Mouse (Mus musculus) adrenal gland, postnatal 25 days (tissue): Measurements from ENCODE around the gene Hap1. TPM values are rescaled to one million over a fixed set of nuclear protein-coding genes. Genes with fewer than 3 reads are reported as not detected.
"Not testable (repeated sequence)": the region's sequence is repeated elsewhere in the genome, so short reads cannot be mapped to it uniquely, and the experiment has no call there.

Experiments used
- DNase-seq: peaks from one replicate; pipeline ENCODE4 v3.0.0; 2021; ENCODE audit warnings: mixed read lengths
- total RNA-seq: library from RNA; stranded (reverse); gene quantifications from 2 replicates; pipeline ENCODE4 v1.2.3, GENCODE M21; 2021

Hap1 gene
- total RNA-seq, 1 experiment from 2014 or later, result 68.7 TPM

DNA sequence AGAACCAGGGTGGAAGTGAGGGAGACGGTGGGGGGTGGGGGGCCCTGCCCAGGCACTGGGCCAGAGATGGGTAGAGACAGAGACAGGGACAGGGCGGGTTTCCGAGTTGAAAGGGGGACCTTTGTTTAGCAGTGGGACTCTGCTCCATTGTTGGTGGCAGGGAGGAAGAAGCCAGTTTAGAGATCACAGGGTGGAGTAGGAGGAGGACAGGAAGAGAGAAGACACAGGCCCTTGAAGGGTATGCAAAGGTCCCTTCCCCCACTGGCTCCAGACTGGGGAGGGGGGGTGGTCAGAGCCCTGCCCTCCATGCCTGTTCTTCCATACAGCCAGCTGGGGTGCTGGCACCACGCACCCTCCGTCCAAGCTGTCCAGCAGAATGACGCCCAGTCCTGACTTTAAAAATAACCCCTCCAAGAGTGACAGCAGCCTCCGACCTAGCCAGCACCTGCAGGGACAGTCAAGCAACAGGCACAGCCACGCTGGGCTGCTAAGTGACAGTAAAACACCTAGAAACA lies 34.1 kb upstream of the Hap1 start:
- DNase-seq, result no peak

DNA sequence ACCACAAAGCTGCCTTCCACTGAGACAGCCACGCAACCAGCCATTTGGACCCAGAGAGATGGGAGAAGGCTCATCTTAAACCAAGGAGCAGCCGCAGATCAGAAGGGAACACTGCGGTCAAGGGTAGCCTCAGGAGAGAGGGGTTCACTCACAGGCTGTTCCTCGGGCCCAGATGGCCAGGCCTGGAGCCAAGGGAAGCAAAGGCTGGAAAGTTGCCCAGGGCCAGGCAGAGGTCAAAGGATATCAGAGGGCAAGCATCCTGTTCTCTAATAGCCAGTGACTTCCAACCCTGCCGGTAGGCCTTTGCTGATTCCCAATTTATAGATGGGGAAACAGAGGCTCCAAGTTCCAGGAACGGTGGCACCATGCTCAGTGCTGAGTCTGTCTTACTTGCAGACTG lies 32.7 kb upstream of the Hap1 start:
- DNase-seq, result peak; percentile 66

DNA sequence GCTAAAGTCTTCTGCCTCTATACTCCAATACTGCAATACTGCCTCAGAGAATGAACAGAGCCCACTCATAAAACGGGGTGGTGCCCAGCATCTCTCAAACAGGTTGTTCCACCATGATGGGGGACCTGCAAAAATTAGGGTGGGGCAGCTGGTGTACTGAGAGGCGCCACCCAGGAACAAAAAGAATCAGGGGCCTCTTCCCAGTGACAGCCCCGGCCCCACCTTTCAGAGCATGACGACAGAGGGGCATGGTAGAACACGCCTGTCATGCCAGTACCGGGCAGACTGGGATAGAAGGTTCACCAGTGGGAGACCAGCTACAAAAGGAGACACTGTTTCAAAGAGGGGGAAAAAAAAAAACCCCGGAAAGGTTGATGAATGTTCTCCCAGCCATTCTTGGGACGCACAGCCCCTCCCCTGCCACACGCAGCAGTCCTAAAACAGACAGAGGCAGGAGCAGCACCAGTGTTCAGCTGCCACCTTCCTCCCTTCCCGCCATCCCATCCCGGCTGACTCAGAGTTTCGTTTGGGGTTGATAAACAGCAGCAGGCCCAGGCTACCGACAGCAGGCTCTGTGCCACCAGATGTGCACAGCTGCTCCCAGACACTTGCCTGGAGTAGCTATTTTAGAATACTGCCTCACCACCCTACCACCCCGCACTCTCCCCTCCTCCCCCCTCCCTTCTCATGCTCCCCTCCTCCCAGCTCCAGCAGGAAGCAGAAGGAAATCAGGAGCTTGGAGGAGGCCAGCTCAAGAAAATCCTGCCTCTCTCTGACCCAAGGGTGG lies 31.9 kb upstream of the Hap1 start:
- no peak for DNase-seq

DNA sequence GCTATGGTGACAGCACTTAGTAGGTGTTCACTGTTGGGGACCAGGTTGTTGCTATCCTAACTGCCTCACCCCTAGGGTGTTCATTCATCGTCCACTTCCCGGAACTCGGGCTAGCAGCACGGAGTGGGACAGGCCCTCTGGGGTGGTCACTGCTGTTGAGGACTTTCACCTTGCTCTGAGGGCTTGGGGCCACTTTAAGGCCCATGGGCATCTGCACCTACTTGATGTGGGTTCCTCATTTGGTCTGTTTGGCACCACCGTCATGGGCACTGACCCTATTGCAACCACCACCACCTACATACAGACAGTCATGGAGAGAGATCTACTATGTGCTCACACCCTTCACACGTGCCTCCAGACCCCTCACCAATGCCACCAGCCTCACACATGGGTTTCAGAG lies 31.2 kb upstream of the Hap1 start:
- DNase-seq, result no peak

DNA sequence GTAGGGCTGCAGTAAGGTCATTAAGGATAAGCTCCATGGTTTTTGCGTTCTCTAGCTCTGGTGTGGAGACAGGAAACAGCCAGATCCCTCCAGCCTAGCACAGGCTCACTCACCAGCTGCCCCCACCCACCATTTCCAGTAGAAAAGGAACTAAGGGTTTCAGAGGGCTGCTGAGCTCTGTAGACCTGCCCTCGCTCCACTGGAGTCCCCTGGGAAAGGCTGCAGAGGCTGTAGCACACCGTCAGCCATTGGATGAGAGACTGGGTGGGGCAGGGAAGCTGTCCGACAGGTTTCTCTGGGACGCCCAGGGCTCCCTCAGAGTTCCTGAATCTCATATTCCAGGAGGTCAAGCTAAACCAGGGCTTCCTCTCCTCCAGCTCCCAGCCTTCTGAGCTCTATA lies 30.7 kb upstream of the Hap1 start:
- no peak for DNase-seq

DNA sequence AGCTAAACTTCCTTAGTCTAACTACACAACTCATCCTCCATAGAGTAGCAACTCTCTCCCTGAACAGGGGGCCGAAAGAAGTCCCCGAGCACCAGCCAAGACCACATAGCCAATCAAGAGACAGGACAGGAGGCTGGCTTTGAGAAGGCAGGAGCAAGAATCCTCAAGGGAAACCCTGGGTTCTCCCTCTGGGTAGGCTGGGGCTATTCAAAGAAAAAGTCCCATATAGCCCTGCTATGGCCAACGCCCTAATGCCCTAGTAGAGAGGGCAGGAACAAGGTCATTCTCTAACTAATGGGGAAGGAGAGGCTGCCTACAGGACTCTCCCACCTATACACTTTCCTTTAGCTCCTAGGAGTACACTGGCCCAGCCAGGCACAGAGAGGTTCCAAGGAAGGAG lies 29.1 kb upstream of the Hap1 start:
- no peak for DNase-seq

DNA sequence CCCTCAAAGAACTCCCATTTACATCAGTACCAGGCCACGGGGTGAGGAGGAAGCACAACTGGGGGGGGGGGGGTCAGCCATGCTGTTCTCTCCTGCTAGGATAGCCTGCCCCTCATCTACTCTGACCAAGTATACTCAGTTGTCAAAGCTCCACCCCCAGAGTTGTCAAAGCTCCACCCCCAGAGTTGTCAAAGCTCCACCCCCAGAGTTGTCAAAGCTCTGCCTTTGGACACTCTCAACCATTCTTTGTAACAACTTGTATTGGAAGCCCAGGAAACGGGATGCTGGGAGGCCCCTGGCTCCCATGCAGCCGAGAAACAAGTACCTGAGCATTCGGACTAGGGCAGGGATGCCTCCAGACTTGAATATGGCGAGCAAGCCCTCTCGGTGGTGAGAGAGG lies 26.8 kb upstream of the Hap1 start:
- DNase-seq, result no peak

DNA sequence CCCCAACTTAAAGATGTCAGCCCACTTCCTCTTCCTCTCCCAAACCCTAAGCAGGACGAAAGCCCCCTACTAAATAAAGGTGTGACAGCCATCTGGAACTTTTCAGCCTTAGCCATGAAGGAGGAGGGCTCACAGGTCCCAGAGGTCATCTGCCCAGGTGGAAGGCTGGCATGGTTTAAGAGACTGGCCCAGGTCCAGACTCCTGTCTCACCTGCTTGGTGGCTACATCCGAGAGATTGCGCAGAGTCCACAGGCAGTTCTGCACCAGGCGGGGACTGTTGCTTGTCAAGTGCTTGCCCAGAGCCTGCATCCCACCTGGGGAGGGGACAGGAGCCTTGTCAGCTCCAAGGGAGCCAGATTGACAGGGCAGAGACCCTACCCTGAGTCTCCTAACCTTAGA lies 23.4 kb upstream of the Hap1 start:
- no peak for DNase-seq

DNA sequence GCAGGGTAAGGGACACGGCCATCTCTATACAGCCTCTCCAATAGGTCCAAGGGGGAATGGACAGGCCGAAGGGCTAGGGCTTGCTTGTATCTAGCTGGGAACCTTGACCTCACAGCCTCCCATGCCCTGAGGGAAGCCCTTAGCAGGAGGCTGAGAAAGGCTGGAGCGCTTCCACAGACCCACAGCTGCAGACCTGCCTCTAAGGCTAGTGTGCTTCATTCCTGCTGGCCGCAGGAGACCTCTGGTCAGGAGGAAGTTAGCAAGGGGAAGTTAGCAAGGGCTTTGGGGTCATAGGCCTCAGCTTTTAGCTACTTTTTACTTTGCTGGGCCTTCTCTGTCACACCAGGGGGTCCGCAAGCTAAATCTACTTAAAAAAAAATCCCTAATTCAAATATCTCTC lies 22.5 kb upstream of the Hap1 start:
- DNase-seq, result no peak

DNA sequence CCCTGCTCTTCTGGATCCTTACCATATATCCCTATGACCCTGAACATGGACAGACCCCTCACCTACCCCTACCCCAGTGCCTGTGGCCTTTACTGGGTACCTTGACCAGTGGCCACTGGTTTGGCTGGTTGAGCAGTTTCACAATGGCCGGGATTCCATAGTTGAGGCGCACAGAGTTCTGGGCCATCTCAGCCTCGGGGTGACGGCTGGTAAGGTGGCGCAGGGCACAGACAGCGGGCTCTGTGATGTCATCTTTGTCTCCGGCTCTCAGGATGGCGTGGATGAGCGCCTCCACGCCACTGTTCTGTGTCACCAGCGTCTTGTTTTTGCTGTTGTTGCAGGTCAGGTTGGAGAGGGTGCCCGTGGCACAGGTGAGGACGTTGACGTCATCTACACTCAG lies 22.1 kb upstream of the Hap1 start:
- DNase-seq, result no peak

DNA sequence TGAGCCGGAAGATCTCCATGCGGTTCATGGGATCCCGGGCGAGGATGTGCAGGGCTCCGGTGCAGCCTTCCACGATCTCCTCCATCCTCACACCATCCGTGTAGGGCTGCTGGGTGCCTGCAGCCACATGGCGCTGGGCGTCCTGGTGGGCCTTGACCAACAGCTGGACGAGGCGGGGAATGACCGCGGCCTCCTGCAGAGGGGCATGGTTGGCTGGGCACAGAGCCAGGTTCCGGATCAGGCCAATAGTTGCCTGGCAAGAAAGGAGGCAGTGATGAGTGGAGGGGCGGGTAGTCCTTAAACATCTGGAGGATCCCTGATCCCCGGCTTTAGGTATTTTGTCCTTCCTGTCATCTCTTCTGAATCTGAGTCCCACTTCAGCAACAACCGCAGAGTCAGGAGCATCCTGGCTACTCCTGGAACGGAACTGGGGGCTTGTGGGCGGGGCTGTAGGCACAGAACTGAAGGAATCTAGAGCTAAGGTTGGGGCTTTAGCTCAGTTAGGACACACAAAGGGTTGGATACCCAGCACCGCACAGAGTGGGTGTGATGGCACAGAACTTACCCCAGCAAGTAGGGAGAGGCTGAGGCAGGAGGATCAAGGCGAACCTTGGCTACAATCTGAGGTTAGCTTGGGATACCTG lies 20.9 kb upstream of the Hap1 start:
- DNase-seq, result no peak

DNA sequence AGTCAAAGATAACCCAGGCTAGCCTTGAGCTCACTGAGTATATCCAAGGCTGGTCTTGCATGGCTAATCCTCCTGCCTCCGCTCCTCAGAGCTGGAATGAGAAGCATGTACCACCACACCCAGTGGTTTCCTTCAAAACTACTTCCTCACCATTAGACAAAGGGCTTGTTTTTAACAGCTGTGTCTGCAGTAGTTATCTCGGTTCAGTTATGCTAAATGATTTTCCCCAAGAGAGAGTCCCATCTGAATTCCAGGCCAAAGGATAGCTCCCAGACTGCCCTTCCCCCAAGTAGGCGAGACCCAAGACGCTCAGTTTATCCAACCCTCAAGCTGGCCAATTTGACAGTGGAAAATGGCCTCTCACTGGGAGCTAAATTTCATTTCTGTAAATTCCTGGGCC lies 20.1 kb upstream of the Hap1 start:
- DNase-seq, result no peak

DNA sequence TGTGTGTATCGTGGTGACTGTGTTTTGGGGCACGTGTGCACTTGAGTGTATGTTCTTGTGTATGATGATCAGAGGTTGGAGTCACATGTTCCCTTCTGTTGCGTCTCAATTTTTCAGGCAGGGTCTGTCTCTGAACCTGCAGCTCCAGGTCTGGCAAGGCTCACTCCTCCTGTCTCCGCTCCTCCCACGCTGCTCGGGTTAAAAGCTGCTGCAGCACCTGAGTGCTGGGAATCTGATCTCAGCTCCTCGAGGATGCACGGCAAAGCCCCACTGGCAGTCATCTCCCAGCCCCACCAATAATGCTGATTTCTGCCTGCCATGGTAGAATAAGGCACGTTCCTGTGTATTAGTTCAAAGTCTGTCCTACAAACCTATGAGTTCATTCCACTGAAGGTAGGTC lies 19.2 kb upstream of the Hap1 start:
- DNase-seq, result no peak

DNA sequence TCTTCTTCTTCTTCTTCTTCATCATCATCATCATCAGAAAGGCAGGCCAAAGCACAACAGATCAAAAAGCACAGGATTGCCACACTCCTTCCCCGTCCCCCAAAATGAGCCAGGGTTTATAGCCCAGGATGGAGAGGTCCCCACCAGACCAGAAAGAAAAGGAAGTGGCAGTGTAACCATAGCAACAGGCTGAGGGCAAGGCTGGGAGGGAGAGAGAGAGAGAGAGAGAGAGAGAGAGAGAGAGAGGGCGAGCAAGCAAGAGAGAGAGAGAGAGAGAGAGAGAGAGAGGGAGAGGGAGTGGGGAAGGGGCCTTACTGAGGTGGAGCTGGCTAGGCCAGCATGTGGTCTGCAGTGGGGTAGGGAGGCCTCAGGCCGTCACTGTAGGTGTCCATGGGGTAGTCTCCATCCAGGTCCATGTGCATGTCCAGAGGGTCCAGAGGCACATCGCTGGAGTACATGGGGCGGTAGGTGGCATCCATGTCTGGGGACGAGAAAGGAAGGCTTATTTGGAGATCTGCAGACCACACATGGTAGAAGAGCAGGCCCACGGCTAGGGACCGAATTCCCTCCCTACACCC lies 16.1 kb upstream of the Hap1 start:
- DNase-seq, result no peak

DNA sequence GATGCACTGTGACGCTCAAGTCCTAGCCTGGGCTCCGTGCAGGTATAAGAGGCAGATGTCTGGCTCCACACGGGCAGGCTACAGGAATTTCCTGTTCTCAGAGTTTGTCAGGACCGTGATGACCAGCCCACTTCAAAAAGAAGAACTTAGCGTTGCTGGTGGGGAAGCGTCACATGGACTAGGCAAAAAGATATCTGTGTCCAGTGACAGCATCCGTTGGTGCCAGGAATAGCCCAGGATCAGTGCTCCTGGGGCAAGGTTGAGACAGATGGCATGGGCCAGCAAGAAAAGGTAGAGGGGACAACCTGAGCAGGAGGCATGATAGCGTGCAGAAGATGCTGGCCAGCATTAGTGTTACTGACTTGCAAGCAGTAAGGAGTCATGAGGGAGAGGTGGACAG lies 13.9 kb upstream of the Hap1 start:
- no peak for DNase-seq

DNA sequence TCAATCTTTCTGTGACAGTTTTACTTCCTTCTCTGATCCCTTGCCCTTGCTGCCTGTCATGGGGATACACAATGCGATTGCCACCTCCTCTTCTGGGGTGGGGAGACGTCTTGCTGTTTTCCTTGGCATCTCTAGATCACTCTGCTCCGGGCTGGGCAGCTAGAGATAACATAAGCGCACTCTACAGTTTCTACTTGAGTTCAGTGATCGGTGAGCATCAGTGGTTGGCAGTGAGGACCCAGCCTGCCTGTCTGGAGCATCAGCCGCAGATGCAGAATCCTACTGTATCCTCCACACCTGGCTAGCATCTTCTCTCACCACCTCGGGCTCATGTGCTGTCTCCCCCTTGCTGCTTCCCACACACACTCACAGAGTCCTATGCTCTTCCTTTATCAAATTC lies 13.2 kb upstream of the Hap1 start:
- DNase-seq, result no peak

DNA sequence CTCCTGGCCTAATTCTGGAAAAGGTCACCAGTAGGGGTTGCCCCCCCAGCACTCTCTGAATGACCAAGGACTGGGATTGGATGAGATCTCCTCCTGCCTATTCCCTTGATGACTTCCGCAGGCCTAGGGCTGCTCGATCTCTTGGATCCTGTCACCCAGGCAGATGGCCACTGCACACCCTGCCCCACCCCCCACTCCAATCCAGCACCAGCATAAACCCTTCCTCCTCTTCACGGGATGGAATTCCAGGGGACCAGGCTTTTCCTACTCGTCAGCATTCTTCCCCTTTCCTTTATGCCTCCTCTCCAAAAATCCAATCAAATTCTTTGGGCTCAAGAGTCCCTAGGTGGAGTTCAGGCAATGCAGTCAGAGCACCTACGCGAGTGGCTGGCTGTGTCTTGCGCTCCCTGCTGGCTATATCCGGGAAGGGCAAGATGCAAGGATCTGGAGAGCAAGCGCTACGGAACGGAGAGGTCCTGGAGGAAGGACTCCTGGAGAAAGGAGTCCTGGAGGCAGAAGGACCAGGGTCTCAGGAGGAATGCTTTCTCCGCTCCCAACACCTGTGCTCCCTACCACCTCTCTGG lies 7.1 kb upstream of the Hap1 start:
- peak; percentile 71 for DNase-seq

DNA sequence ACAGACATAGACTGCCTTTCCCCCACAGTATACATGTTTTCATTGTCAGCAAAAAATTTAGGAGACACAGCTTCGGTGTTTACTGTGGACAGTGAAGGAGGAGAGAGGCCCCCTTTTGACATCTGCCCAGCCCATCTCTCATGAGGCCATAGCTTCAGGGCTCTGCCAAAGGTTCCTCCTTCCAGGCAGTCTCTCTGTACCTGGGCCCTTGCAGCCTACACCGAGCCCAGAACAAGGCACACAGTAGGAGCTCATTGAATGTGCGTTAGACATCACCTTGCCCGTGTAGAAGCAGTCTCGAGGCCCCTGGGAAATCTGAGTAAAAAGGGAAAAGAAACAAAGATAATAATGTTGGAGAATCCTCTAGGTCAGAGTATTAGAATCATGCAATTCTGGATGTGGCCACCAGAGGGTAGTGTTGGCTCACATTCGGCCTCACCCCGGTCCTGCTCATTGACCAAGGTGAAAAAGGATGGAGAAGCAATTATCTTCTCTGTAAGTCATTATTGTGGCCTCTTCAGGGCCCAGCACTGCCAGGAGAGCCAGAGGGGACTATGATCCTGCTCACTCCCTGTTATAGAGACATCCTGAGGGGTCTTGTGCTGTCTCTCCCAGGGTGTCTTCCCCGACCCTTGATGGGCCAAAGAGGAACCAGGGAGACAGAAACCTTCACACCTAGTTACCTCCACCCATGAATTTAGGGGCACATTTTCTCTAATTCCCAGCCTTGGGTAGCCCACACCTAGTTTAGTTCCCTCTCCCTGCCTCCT lies 6.5 kb upstream of the Hap1 start:
- DNase-seq, result peak; percentile 71

DNA sequence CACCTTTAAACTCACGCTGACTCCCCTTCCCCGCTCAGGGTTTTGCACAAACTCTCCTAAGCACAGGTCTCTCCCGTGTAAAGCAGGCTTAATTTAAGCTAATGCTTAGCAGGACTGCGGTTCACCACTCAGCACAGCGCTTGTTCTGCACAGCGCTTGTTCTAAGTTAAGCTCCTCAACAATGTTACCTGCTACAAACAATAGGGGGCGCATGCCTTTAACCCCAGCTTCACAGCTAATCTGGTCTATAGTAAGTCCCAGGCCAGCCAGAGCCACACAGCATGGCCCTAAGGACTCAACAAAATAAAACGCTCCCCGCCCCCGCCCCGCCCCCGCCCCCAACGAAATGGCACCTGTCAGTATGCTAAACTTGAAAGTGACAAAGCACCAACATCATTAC lies 5.1 kb upstream of the Hap1 start:
- not testable (repeated sequence) for DNase-seq

DNA sequence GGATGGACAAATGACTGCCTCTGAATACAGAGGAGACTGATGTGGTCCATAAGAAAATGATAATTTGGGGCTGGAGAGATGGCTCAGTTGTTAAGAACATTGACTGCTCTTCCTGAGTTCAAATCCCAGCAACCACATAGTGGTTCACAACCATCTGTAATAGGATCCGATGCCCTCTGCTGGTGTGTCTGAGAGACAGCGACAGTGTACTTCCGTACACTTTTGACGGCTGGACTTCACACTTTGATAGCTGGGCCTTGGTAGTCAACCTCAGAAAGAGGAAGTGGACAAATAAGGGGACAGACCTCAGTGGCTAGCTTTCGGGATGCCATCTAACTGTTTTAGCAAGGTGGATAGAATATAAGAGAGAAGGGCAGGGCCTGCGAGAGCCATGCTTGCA lies 4.2 kb upstream of the Hap1 start:
- no peak for DNase-seq

DNA sequence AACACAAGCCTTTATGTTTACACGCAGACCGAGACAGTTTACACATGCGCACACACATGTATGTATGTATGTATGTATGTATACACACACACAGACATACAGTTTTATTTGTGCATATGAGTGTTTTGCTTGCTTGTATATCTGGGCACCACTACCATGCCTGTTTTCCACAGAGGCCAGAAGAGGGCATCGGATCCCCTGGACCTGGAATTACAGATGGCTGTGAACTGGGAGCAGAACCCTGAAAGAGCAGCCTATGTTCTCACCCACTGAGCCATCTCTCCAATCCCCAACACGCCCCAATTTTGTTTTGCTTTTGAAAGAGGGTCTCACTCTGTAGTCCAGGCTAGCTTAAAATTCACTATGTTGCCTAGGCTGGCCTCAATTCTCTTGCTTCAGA lies 1.5 kb upstream of the Hap1 start:
- DNase-seq, result no peak

DNA sequence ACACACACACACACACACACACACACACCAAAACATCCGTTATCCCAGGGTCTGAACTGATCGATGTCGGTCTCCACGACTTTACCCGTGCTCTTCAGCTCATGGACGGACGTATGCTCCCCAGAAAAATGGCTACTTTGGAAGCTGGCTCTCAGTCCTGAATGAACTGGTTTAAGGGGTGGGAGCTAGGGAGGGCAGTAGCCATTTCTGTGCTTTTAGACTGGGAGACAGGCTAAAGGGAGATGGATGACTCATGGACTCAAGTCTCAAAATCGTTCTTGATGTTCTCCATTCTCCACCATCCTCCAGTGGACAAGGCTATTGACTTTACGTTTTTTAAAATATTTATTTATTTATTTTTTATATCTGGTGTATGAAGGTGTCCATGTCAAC lies 887 bp upstream of the Hap1 start:
- no peak for DNase-seq
